Mouse (Mus musculus): ENCODE results near the gene B430306N03Rik. TPM values are rescaled to one million over a fixed set of nuclear protein-coding genes. Genes with fewer than 3 reads are reported as not detected.
"Not testable (repeated sequence)": the region's sequence is repeated elsewhere in the genome, so short reads cannot be mapped to it uniquely, and the experiment has no call there.

B430306N03Rik gene
- total RNA-seq, 2 experiments from 2014 or later = 7.2 to 17.5 TPM

DNA sequence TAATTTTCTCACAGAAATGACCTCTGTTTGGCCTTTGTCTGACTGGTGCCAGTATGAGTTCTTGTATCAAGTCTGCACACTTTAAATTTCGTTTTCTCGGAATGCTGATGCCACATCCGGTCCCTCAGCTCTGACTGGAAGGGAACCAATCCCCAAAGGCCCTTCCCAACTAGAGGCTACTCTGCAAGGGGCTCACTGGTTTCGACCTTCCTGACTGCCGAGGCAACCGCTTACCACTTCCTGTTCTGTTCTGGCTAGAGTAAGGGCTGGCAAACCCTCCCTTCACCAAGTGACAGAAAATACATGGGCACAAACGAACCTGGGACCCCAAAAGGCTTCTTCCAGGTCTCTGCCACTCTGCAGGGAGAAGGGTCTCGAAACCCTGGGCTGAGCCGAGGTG is 15.1 kb upstream of the B430306N03Rik start:
- no peak for ATAC-seq (replicated peaks; ENCODE audit: low FRiP score, poor library complexity, severe bottlenecking)

DNA sequence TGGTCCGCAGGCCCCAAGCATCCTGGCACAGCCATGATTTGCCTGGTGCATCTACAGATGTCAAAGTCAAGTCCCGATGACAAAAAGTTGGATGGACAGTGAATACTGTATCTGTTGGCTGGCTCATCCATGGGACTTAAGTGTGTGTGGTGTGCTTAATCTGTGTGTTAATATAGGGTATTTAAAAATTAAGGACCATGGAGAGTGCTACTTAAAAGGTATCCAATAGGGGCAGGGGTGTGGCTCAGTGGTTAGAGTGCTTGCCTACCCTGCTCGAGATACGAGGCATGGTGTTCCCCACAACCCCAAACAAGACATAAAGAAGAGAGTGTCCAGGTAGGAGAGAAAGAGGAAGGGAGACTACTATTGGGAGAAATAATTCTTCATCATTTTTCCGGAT is 14.1 kb upstream of the B430306N03Rik start:
- no peak for ATAC-seq (replicated peaks; ENCODE audit: low FRiP score, poor library complexity, severe bottlenecking)

DNA sequence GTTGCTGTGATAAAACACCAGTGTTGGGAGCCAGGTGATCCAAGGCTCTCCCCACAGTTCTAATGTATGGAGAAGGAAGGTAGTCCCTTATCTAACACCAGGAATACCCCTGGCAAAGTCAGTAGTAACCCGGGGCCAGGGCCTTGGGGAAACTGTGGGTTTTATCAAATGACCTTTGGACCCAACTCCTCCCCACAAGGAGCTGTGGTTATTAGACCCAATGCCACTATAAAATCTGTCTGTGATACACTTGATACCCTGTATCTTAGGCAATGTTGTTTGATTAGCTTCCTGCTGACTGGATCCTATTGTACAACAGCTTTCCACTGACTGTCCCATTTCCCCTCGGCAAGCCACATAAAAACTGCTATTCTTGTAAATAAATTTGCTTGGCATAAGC is 3.8 kb upstream of the B430306N03Rik start:
- ATAC-seq (replicated peaks; ENCODE audit: low FRiP score, poor library complexity, severe bottlenecking) = no peak

DNA sequence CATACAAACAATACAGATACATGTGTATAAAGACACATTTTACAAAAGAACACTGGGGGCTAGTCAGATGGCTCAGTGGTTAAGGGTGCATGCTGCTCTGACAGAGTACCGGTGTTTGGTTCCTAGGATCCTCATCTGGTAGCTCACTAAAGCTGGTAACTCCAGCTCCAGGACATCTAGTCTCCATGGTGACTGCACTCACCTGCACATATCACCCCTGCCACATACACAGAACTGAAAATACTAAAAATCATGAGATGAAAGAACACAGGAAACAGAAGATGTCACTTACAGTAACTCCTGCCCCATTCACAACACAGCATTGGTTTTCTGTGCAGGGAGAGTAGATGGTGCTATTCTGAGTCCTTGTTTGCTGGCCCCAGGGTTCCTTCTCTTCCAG is 2.7 kb downstream of the B430306N03Rik start:
- no peak for ATAC-seq (replicated peaks; ENCODE audit: low FRiP score, poor library complexity, severe bottlenecking)

DNA sequence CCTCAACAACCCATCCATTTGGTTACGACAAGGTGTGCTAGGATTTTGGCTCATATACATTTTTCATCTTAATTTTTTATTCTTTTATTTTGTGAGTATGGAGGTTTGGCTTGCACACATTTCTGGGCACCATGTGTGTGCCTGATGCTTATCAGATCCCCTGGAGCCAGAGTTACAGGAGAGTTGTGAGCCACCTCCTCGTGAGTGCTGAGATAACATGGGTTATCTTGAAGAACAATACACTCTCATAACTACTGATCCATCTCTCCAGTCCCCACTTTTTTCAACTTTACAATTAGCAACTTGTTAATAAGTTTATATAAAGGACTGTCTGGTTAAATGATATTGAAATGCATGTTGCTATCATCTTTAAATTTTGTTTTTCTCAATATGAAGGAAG is 5.3 kb downstream of the B430306N03Rik start:
- ATAC-seq (replicated peaks; ENCODE audit: low FRiP score, poor library complexity, severe bottlenecking) = no peak

DNA sequence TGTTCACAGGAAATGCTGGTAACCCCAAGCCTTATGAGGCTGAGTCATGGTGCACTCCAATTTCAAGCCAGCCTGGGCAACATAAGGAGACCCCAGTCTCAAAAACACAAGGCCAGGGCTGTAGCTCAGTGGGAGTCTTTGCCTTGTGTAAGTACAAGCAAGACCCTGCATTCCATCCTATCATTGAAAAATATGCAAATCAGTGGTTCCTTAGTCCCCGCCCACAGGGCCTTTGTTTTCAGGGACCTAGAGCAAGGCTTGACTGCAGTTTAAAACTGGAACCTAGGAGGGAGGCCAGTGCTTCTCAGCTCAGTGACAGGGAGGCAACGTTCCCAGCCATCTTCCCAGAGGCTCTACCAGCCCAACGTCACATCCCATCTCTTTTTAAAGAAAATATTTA is 7.3 kb downstream of the B430306N03Rik start:
- no peak for ATAC-seq (replicated peaks; ENCODE audit: low FRiP score, poor library complexity, severe bottlenecking)

DNA sequence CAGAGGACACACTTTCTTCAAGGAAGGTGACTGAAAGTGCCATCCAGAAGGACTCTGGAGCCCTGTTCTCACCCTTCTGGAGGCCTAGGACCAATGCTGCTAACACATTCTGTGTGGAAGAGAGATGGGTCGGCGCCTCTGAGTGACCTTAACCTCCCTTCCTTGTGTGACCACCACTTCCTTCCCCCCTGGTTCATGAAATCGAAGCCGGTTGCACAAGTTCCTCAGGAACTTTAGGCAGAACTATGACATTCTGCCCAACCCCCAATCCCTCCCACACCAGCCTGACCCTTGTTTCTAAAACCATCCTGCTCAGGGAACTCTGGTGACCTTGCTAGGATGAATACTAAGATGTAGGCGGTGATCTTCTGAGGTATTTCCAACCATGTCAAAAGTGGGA is 8.3 kb downstream of the B430306N03Rik start:
- ATAC-seq (replicated peaks; ENCODE audit: low FRiP score, poor library complexity, severe bottlenecking) = no peak

DNA sequence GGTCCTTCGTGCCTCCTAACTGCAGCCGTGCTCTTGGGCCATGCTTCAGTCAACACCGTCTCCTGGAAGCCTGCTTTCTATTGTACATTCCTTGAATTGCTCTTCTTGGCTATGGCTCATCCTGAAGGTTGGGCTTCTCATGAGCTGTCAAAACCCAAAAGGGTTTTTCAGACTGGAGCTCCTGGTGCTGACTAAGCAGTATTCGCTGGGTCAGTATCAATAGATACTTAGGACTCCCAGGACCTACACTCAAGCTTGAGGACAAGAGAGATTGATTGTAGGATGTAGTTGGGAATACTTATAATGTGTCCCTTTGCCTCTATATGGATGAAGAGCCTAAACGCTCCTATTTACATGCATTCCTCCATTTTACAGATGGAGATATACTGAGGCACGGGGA is 9.2 kb downstream of the B430306N03Rik start:
- ATAC-seq (replicated peaks; ENCODE audit: low FRiP score, poor library complexity, severe bottlenecking) = no peak

DNA sequence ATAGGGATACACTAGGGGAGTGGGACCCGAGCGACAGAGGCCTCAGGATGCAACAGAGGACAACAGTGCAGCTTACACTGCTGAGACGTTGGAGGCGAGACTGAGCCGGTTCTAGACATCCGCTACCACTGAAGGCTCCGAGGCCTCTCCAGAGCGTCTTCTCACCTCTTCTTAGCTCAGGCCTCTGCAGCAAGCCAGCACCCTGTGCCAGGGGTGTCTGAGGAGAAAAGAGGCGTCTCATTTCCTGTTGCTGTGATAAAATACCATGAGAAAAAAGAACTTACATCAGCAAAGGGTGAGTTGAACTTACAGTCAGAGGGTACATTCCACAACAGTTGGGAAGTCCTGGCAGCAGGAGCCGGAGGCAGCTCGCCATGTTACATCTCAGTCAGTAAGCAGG is 9.7 kb downstream of the B430306N03Rik start:
- no peak for ATAC-seq (replicated peaks; ENCODE audit: low FRiP score, poor library complexity, severe bottlenecking)

DNA sequence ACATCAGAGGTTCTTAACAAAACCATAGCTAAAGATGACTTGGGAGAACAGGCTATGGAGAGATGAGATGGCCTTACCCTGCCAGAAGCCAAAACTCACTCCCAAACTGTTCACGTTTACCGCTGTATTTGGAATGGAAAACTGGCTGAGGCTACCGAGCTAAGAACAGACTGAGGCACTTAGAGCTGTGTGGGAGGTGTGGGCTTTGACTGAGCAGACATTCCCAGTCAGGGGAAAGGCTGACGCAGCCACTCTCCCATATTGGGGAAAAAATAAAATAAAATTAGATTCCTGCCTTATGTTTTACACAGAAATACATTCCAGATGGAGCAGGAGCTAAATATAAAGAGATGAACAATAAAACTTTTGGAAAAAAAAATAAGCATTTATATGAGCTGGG is 10.7 kb downstream of the B430306N03Rik start:
- ATAC-seq (replicated peaks; ENCODE audit: low FRiP score, poor library complexity, severe bottlenecking) = no peak

DNA sequence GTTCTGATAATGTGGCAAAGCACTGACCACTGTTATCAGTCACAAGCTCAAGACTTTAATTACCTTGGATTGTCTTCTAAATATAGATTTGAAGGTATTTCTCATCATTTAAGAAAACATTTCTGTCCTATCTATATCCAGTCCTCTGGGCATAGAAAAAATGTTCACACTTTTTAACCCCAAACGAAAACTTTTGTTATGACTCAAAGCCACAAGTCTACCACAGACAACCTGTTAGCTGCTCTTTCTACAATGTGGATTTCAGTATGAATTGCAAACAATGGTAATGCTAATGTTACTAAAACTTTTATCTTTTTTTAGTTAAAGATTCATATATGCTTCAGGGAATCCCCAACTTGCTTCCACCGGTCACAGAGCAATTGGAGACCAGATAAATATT is 16.6 kb downstream of the B430306N03Rik start:
- ATAC-seq (replicated peaks; ENCODE audit: low FRiP score, poor library complexity, severe bottlenecking) = no peak

DNA sequence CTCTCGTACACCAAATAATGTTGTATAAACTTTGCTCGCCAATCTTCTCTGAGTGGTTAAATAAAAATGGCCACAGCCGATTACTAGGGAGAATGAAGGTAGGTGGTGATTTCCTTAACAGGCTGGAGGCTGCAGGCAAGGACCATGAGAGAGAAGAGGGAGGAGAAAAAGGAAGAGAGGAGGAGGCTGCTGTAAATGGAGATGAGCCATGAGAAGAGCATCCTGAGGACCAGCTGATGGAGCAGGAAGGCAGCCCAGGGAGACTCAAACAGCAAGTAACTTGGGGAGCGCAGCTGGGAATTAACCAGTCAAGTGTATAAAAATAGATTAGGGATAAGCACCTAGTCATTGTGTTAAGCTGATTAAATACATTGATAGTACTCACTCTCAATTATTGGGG is 18.2 kb downstream of the B430306N03Rik start:
- no peak for ATAC-seq (replicated peaks; ENCODE audit: low FRiP score, poor library complexity, severe bottlenecking)

DNA sequence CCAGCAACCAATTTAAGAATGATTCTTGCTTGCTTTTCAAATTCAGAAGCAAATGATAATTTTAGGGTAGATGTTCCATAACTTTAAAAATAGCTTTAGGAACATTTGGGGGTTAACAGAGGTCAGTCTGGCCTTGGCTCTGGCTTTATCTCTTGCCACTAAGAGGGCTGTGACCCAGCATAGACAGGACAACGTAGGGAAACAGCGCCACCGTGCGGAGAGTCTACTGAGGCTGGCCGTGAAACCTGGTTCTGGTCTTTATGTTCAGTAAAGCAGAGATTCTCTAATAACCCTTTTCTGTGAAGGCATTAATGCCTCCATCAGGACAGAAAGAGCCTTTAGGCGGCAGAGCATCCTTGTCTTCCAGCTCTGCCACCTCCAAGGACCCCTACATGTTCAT is 20.9 kb downstream of the B430306N03Rik start:
- ATAC-seq (replicated peaks; ENCODE audit: low FRiP score, poor library complexity, severe bottlenecking) = peak; percentile 88

DNA sequence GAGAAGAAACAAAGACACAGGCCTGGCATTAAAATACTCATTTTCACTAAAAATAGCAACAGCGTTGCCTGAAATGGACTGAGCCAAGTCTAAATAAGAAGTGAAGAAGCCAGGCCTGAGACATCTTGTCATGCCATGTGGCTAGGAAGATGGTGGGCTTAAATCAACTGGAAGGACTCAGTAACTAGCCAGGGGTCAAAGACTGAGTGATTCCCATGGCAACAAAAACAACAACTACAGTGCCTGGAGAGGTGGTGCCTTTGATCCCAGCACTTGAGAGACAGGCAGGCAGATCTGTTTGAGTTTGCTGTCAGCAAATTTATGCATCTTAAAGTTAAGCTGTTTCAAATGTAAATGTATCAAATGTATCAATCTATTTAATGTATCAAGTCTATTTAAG is 24.3 kb downstream of the B430306N03Rik start:
- no peak for ATAC-seq (replicated peaks; ENCODE audit: low FRiP score, poor library complexity, severe bottlenecking)

DNA sequence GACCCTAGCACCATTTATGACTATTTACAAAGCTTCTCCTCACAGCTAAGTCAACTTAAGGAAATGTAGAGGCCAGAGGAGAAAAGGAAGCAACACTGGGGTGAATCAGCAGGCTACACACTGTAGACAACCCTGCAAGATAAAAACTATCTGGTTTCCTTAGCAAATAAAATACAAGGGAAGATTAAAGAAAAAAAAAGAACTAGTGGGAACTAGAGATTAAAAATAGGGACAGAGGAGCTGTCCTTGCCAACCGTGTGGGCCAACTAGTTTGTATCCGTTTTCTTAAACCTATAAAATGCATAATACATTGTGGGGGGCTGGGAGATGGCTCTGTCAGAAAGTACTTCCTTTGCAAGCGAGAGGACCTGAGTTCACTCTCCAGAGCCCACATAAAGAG is 26.0 kb downstream of the B430306N03Rik start:
- ATAC-seq (replicated peaks; ENCODE audit: low FRiP score, poor library complexity, severe bottlenecking) = no peak

DNA sequence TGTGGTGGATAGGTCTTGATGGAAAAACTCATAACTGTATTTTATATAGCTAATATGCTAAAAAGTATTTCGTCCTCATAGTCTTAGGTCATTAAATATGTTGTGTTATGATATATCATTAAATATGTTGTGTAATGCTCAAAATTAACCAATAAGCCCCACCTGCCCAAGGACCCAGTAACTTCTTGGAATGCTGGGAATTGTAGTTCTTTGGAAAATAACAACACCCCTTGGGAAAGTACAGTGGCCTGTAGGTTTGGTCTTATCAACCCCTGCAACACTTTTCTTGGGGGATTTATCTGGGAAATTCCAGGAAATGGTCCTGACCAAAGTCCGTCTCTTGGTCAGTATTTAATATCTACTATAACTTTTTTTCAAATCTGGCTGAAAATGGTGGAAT is 27.1 kb downstream of the B430306N03Rik start:
- no peak for ATAC-seq (replicated peaks; ENCODE audit: low FRiP score, poor library complexity, severe bottlenecking)

DNA sequence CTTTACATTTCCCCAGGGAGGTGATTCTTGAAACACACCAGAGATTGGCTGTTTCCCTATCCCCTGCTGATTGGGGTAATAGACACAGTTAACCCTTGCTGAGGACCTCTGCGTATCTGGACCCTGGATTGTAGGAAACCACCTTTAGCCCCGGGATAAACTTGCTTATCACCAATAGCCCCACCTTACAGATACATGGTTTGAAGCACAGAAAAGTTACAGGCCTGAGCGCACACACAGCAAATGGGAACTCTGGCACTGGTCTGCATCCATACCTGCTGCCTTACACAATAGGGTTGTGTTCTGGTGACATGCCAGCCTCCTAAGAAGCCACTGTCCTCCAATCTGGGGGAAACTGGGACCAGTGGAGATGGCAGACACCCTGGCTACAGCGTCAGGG is 29.9 kb downstream of the B430306N03Rik start:
- ATAC-seq (replicated peaks; ENCODE audit: low FRiP score, poor library complexity, severe bottlenecking) = no peak

DNA sequence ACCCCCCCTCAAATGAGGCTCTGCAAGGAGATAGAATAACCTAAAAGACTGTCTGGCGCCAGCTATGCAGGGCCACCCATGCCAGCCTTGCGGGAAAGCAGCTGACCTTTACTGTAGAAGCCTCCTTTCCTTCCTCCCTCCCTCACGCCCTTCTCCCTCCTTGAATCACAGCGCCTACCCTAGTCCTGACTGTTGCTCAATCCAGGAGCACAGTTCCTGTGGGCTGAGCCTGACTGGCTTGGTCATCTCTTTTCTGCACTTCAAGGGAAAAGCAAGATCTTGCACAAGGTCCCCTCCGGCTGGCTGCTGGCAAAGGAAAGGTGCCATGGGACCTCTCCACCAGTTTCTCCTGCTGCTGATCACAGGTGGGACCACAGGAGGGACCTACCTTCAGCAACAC is 30.3 kb downstream of the B430306N03Rik start, which contains the start of gene Trem2:
Gene Trem2 (plus strand): TSS at position 171 of the 400 bp plus-strand sequence.
- no peak for ATAC-seq (replicated peaks; ENCODE audit: low FRiP score, poor library complexity, severe bottlenecking)

DNA sequence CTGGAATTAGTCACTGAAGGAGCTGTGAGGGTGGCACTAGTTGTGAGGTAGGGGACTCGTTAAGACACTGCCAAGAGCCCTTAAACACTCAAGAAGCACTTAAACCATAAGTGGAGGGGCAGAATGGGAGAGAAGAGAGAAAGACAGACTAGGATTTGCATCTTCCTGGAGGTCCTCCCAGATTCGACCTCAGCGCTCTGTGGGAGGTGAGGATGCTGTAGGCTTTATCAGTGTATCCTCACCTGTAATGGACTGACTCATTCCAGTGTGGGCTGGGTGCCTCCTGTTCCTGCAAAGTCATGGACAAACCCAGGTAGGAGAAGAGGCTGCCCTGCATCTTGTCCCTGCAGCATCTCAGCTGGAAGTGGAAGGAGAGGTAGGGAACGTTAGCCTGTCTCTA is 30.9 kb downstream of the B430306N03Rik start:
- no peak for ATAC-seq (replicated peaks; ENCODE audit: low FRiP score, poor library complexity, severe bottlenecking)

DNA sequence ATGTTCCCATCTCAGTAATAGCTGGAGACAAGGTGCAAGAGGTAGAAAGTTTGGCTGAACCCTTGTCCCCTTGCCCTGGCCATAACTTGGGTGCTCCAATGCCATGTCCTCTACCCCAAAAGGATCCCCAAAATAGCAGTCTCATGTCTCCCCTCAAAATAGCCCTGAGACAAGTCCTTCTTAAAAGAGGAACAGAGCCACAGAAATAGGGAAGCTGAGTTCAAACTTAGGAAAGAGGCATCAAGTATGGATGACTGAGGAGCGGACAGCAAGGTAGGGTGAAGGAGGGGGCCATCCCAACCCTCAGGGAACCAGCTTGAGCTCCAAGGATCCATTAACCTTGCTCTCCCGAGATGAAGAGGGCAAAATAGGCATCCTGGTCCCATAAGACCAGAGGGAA is 31.3 kb downstream of the B430306N03Rik start:
- ATAC-seq (replicated peaks; ENCODE audit: low FRiP score, poor library complexity, severe bottlenecking) = no peak

DNA sequence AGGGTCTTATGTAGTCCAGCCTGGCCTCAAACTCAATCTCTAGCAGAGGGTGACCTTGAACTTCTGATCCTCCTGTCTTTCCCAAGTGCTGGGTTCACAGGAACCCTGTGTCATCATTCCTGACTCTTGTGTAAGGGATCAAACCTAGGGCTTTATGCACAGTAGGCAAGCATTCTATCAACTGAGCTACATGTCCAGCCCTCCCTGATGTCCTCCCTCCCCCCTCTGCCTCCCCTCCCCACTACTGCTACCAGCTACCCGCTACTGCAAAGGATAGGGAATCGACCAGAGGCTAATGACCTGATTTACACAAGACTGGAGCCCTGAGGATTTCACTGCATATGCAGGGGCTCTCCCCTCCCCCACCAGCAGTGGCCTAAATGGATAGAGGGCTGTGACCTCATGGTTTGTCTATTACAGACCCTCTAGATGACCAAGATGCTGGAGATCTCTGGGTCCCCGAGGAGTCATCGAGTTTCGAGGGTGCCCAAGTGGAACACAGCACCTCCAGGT is 34.8 kb downstream of the B430306N03Rik start:
- ATAC-seq (replicated peaks; ENCODE audit: low FRiP score, poor library complexity, severe bottlenecking) = no peak

DNA sequence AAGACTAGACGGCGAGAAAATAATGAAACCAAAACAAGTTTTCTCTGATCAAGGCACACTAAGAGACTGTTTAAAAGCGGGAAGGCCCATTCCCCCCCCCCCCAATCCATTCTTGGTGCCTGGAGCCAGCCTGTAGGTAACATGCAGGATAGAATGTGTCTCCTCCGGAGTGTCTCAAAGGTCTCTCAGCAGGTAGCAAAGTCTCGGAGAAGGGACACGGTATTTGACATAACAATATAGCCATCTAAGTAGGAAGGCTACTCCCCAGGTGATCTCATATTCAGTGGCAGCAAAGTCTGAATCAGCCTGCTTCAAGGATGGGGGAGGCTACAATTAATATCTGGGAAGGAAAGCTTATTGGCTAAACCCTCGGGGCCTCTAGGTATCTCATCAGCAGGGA is 37.0 kb downstream of the B430306N03Rik start:
- not testable (repeated sequence) for ATAC-seq (replicated peaks; ENCODE audit: low FRiP score, poor library complexity, severe bottlenecking)

DNA sequence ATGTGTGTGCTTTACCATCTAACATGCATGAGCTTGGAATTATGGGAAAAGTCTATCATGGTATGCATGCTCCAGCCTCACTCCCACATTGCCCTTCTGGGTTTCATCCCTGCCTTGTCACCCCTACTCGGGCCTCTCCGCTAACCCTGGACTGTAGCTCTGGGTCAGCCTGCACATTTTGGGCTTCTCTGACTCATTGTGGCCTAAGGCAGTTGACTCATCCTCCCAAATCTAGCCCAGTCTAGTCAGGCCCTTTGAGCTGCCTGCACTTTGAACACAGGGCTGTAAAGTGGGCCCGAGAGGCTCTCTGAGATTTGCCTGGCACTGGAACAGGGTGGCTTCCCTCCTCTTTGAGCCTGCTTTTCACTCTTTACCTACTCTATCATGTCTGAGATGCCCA is 39.9 kb downstream of the B430306N03Rik start:
- no peak for ATAC-seq (replicated peaks; ENCODE audit: low FRiP score, poor library complexity, severe bottlenecking)

Data from erythroblast, adult 5-6 weeks (primary cell).